Mouse (Mus musculus): ENCODE results near the gene Kif5a. TPM values are rescaled to one million over a fixed set of nuclear protein-coding genes. Genes with fewer than 3 reads are reported as not detected.

The Kif5a gene
- polyA plus RNA-seq, 1 experiment from 2014 or later = 0.28 TPM

DNA sequence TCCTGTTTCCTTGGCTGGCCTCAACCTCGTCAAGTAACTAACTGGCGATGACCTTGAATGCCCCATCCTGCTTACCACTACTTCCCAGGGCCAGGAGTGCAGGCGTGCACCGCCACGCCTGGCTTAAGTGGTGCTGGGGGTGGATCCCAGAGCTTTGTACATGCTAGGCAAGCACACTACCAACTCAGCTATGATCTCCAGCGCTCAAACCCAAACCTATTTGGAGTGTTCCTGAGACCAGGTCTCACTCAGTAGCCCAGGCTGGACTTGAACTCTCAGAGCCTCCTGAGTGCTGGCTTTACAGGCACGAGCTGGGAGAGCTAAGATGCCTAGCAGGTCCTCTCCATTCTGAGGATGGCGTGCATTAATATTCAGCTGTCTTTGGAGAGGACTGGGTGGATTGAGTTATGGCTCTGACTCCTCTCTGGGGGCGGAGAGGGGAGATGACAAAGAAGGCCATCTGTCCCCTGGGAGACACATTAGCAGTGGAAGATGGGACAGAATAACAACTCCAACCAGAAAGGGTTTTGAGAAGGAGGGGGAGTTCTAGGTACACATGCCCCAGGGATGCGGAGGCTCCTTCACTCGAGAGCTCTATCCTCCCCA is 65.5 kb downstream of the Kif5a start:
- no peak for ATAC-seq (replicated peaks; ENCODE audit: low FRiP score, low read depth)
- Histone ChIP-seq H3K4me2 (ENCODE audit: low read length) (no peak overlapping the region), H3K4me1 (replicated peaks; ENCODE audit: insufficient read depth, low read length) (peaks cover 10% of the 10 kb centered on the region; the same call in 1 of the 2 replicates), H3K9ac (ENCODE audit: low read depth, low read length) (no peak overlapping the region), H3K36me3 (ENCODE audit: insufficient read depth, low read length) (peaks cover 36% of the 10 kb centered on the region), H3K4me3 (replicated peaks; ENCODE audit: low read depth, low read length) (no peak overlapping the region), H3K9me3 (replicated peaks; ENCODE audit: low read length) (no peaks in the 10 kb centered on the region), H3K27me3 (ENCODE audit: insufficient read depth, low read length) (no peaks in the 10 kb centered on the region), H3K27ac (peak overlapping the region; percentile 96; the same call in 1 of the 2 replicates)
- no peak for DNase-seq (ENCODE audit: low spot score)
- WGBS = 76% methylated on average over 11 of the region's 11 CpGs
- no peak for TF ChIP-seq CTCF (IDR thresholded peaks at IDR 0.05; ENCODE audit: low read depth)

DNA sequence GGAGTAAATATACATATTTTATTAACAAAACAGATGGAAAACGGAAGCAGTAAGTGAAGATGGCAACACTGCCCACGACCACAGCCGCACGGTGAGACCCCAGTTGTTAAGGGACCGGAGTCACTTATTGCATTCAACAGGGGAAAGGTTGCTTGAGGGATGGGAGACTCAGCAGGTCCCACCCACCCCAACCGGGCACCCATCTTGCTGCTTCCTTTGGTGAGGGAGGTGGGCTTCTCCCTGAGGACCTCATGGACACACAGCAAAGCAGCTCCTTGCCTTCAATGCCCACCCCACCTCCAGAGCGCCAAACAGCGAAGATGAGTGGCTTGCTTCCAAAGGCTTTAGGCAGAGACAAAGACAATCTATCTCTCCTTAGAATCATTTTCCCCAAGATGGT is 66.0 kb downstream of the Kif5a start:
- ATAC-seq (replicated peaks; ENCODE audit: low FRiP score, low read depth) = no peak

GRCm38 (mm10) chr10:127196392-127196791 is 66.8 kb downstream of the Kif5a start:
- Histone ChIP-seq H3K9ac (ENCODE audit: low read depth, low read length) (peak overlapping the region; percentile 87; the same call in 1 of the 2 replicates), H3K27me3 (ENCODE audit: insufficient read depth, low read length) (no peaks in the 10 kb centered on the region)
- WGBS = 0% methylated on average over 5 of the region's 5 CpGs

More for the DNA sequence above, 66.0 kb downstream of the Kif5a start:
- 85% methylated on average over 8 of the region's 8 CpGs for WGBS
- peaks cover 40% of the 10 kb centered on the region for H3K36me3 ChIP-seq (ENCODE audit: insufficient read depth, low read length)
- no peak for DNase-seq (ENCODE audit: low spot score)
- no peak overlapping the region for H3K4me3 ChIP-seq (replicated peaks; ENCODE audit: low read depth, low read length)
- no peak overlapping the region for H3K4me2 ChIP-seq (ENCODE audit: low read length)
- no peaks in the 10 kb centered on the region for H3K27me3 ChIP-seq (ENCODE audit: insufficient read depth, low read length)
- H3K9ac ChIP-seq (ENCODE audit: low read depth, low read length) = no peak overlapping the region
- H3K27ac ChIP-seq = peak overlapping the region; percentile 96
- H3K4me1 ChIP-seq (replicated peaks; ENCODE audit: insufficient read depth, low read length) = peaks cover 10% of the 10 kb centered on the region; the same call in 1 of the 2 replicates
- TF ChIP-seq CTCF (IDR thresholded peaks at IDR 0.05; ENCODE audit: low read depth) = no peak
- no peaks in the 10 kb centered on the region for H3K9me3 ChIP-seq (replicated peaks; ENCODE audit: low read length)

GRCm38 (mm10) chr10:127195328-127196129 is 67.6 kb downstream of the Kif5a start, which contains the start of gene Dtx3:
TSS of gene Dtx3 (minus strand) at chr10:127195728.
- Histone ChIP-seq H3K4me2 (ENCODE audit: low read length) (peak within 1 kb of the TSS; percentile 94), H3K36me3 (ENCODE audit: insufficient read depth, low read length) (peaks cover 37% of the 10 kb centered on the region), H3K4me1 (replicated peaks; ENCODE audit: insufficient read depth, low read length) (peaks cover 10% of the 10 kb centered on the region; the same call in 1 of the 2 replicates), H3K27ac (peak within 1 kb of the TSS; percentile 96), H3K9ac (ENCODE audit: low read depth, low read length) (peak within 1 kb of the TSS; percentile 87), H3K9me3 (replicated peaks; ENCODE audit: low read length) (no peaks in the 10 kb centered on the region), H3K27me3 (ENCODE audit: insufficient read depth, low read length) (no peaks in the 10 kb centered on the region), H3K4me3 (replicated peaks; ENCODE audit: low read depth, low read length) (peak within 1 kb of the TSS; percentile 86)
- DNase-seq (ENCODE audit: low spot score) = peak; percentile 55
- TF ChIP-seq CTCF (IDR thresholded peaks at IDR 0.05; ENCODE audit: low read depth) = no peak
- peak; percentile 43 for ATAC-seq (replicated peaks; ENCODE audit: low FRiP score, low read depth)
- under 1% methylated on average over 39 of the region's 47 CpGs for WGBS

More at GRCm38 (mm10) chr10:127196392-127196791, 66.8 kb downstream of the Kif5a start:
- peaks cover 10% of the 10 kb centered on the region; the same call in 1 of the 2 replicates for H3K4me1 ChIP-seq (replicated peaks; ENCODE audit: insufficient read depth, low read length)
- peak overlapping the region; percentile 94 for H3K4me2 ChIP-seq (ENCODE audit: low read length)
- ATAC-seq (replicated peaks; ENCODE audit: low FRiP score, low read depth) = peak; percentile 82
- H3K4me3 ChIP-seq (replicated peaks; ENCODE audit: low read depth, low read length) = peak overlapping the region; percentile 86
- H3K27ac ChIP-seq = peak overlapping the region; percentile 96
- peak; percentile 93 for DNase-seq (ENCODE audit: low spot score)
- no peak for TF ChIP-seq CTCF (IDR thresholded peaks at IDR 0.05; ENCODE audit: low read depth)
- peaks cover 40% of the 10 kb centered on the region for H3K36me3 ChIP-seq (ENCODE audit: insufficient read depth, low read length)
- H3K9me3 ChIP-seq (replicated peaks; ENCODE audit: low read length) = no peaks in the 10 kb centered on the region

DNA sequence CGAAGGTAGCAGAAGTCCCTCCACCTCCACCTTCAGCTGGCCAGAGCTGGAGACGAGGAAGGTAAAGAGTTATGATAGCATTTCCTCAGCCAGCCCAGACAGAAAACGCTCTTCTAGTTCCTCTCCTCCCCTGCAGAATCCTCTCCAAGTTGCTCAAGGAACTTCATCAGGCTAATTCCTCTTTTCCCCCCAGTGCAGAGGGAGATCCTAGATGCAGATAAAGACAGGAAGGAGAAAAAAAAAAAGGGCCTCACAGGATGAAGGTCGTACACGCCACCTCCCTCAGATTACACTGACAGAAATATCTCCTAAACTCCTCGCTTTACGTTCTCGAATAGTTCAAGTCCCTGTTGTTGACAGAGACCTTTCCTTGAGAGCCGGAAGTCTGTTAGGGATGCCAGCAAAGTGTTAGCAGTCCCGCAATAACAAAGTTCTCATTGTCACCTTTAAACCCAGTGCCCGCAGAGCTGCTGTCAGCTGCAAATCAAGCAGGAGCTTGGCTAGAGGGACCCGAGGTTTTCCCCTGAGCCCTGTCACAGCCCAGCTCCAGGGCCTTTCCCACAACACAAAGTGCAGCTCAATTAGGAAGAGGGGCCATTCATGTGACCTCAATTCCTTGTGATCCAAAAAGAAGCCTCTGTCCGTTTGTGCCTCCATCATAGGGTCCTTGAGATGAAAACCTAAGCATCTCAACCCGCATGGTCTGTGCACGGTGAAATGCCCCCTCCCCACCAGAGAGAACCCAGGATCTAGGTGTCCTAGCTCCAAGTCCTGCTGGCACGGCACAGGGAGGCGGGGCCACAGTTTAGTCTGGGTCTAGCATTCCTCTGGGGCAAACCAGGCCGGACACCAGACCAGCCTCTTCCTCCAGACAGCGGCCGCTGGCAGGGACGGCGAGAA is 68.5 kb downstream of the Kif5a start:
- peaks cover 16% of the 10 kb centered on the region; the same call in 1 of the 2 replicates for H3K4me1 ChIP-seq (replicated peaks; ENCODE audit: insufficient read depth, low read length)
- ATAC-seq (replicated peaks; ENCODE audit: low FRiP score, low read depth) (peak; percentile 47), DNase-seq (ENCODE audit: low spot score) (peak; percentile 56)
- no peaks in the 10 kb centered on the region for H3K9me3 ChIP-seq (replicated peaks; ENCODE audit: low read length)
- no peaks in the 10 kb centered on the region for H3K27me3 ChIP-seq (ENCODE audit: insufficient read depth, low read length)
- H3K9ac ChIP-seq (ENCODE audit: low read depth, low read length) = peak overlapping the region; percentile 87
- peak overlapping the region; percentile 86 for H3K4me3 ChIP-seq (replicated peaks; ENCODE audit: low read depth, low read length)
- WGBS = 6% methylated on average over 22 of the region's 22 CpGs
- peaks cover 32% of the 10 kb centered on the region for H3K36me3 ChIP-seq (ENCODE audit: insufficient read depth, low read length)
- peak overlapping the region; percentile 94 for H3K4me2 ChIP-seq (ENCODE audit: low read length)
- H3K27ac ChIP-seq = peak overlapping the region; percentile 96
- no peak for TF ChIP-seq CTCF (IDR thresholded peaks at IDR 0.05; ENCODE audit: low read depth)
